Mouse (Mus musculus) mouse embryonic stem cell (cell line): Measurements from ENCODE around the gene Pik3r2.

Source experiments
- in situ Hi-C, 2 experiments: fragments of 300-500 bp; cut with MboI; formaldehyde crosslinking; loops; 1 replicate in 1 of 2; 3 replicates in 1 of 2; pipeline ENCODE4 v1.14.3; 2019 to 2020; ENCODE audit warnings: low sequenced_read_pairs in 2 of 2, low pct_unique_long_range_greater_than_20kb in 1 of 2, mixed read lengths in 1 of 2; ENCODE audit not compliant: unreplicated experiment in 1 of 2

The Pik3r2 gene

DNA sequence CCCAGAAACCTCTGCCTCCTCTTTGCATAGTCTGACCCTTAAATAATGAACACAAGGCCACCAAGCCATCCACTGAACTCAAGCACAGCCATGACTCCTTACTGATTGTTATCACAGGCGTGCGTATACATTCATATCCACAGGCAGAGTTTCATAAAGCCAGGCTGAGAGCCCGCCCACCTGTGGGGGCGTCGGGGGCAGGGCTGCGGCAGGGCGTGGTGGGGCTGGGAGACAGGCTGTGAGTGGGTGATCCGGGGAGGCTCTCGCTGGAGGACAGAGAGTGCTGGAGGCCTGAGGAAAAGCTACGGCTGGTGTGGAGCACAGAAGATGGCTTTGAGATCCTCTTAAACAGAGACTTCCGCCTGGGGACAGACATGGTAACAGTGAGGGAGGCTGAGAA lies 3.6 kb upstream of the Pik3r2 start:
- in situ Hi-C loops: no loop called here

DNA sequence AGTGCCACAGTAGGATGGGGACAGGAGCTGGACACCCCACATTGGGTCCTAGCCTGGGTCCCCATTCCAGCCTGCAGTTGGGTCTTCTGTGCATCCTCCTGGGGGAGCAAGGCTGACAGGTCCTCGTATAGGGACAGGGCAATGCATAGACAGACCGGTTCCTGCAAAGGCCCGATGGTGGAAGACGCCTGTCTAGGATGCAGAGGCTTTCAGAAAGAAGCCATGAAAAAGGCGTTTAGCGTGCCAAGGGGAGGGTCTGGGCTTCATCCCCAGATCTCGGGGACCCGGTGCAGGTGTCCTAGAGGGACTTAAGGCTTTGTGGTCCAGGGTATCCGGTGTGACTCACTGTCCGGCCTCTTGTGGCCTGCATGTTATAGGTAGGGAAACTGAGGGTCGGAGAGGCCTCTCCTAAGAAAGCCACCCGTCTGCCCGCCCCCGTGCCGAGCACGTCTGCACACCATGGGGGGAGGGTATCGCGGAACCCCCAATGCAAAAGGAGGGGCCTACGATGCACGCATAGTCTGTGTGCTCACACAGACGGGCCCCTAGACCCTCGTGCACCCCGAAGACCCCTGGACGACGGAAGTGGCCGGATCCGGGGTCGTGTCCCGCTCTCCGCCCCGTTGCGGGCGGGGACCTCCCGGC lies 540 bp downstream of the Pik3r2 start:
- in situ Hi-C loops: no loop called here

DNA sequence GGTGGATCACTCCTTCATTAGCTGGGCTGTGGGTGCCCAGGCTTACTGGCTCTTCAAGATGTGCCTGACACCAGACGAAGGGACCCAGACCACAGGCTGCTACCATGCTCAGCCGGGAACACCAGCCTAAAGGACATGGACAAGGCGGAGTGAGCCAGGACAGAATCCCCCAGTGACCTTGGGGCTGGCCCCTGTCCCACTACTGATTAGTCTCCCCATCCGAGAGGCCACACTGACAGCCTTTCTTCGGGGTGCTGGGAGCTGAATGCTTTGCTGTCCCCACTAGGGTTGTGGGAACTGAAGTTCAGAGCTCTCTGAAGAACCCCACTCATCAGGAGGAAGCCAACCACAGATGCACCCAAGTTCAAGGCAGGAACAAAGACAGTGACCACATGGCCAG lies 1.3 kb downstream of the Pik3r2 start:
- in situ Hi-C loops: no loop called here

DNA sequence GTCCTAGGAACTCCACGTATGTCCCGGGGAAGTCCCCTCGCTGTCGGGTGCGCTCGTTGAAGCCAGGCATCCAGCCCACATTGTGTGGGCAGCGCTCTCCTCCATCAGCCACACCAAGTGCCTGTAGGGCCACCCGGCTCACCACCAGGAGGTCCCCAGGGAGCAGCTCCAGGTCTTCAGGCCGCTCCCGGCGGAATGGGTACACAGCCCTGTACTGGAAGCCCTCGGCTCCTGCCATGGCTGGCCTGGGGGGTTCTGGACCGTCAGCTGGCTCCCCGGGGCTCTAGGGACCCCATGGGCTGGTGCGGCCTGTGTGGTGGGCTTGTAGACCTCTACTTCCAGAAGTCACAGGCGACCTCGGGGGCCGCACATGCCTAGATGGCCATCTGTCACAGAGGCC lies 1.8 kb downstream of the Pik3r2 start:
- in situ Hi-C loops: no loop called here

DNA sequence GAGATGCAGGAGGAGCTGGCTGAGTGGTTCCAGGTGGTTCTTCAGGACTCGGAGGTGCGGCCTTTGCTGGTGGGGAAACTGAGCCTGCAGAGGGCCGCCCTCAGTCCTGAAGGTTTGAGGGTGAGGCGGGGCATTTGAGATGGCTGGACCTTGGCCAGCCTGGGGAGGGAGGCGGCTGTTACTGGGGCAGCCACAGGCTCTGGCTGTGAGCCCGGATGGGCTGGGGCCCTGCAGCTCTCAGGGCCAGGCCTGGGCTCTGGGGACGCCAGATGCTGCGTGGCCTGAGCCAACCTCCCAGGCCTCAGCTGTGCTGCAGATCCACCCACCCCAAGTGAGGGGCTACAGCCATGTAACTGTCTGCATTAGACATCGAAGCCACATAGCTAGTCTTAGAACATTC lies 2.7 kb downstream of the Pik3r2 start:
- in situ Hi-C loops: no loop called here

DNA sequence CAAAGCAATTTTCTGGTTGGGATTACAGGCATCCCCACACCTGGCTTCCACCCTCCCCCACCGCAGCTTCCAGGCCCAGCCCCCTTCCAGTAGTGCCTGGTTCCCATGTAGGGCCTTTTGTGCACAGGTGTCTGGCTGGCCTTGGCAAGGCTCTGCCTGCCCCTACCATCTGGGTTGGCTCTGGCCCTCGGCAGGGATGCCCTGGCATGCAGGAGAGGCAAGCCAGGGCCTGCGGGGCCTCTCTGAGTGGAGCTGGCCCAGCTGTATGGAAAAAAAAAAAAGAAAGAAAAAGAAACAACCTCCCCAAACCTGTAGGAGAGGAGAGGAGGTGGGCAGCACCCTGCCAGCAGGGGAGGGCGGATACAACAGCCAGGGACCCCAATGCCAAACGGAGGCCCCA lies 3.1 kb downstream of the Pik3r2 start:
- in situ Hi-C loops: no loop called here

DNA sequence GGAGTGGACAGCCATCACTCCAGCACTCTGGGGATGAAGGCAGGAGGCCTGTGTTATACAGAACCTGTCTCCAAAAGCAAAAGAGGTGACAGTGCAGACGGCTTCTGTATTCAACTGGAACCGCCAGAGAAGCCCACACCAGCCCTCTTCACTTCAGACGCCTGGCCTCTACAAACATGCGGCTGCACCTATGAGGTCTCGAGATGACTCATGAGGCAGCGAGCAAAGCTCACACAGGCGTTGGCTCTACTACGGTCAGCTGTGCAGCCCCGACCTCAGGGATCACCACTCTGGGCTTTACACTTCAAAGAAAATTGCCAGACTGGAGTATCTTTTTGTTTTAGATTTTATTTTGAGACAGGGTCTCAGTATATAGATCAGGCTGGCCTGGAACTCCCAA lies 3.6 kb downstream of the Pik3r2 start:
- in situ Hi-C loops: no loop called here

DNA sequence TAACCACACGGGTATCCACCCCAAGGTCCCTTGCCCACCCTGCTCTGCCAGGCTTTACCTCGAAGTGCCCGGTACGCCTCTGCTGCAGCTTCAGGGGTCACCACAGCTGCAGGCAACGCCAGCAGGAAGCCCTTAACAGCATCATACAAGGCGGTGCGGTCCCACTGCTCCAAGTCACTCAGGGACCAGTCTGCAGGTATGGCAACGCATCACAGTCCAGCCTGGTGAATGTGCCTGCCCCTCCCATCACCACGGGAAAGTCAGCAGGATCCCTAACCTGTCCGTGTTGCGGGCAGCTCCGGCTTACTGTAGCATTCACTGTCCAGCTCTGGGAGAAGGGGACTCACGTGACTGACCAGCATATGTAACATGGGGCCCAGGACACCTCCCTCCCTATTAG lies 4.4 kb downstream of the Pik3r2 start:
- in situ Hi-C loops: no loop called here

DNA sequence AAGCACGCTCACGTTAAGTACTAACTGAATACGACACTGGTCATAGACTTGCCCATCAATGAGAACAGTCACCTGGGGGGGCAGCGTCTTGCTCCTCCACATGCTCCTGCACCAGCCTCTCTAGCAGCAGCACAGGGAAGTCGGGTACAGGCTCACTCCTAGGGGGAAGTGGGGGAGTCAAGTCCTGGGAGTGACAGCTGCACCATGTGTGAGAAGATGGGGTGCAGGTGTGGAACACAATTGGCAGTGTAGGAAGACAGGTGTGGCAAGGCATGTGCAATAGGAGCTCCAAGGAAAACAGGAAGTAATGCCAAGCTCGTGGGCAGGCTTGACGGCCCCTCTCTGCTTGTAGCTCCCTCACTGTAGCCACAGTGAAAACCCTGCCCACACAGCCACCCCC lies 5.3 kb downstream of the Pik3r2 start:
- in situ Hi-C loops: no loop called here

DNA sequence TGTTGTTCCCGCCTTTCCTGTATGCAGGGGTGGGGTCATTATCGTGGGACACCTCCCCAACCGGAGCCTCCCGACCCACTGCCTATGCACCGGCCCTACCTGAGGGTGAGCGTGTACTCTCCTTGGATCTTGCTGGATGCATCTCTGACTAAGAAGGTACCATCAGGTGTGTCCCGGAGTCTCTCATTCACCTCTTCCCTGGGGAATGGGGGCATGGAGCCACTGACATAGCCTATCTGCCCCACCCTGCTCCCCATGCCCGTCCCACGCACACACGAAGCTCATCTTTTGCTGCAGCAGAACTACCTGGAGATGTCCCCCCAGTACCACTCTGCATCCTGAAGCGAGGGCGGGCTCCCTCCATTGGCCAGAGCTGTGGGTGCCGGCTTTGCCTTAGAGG lies 5.8 kb downstream of the Pik3r2 start:
- in situ Hi-C loops: no loop called here

DNA sequence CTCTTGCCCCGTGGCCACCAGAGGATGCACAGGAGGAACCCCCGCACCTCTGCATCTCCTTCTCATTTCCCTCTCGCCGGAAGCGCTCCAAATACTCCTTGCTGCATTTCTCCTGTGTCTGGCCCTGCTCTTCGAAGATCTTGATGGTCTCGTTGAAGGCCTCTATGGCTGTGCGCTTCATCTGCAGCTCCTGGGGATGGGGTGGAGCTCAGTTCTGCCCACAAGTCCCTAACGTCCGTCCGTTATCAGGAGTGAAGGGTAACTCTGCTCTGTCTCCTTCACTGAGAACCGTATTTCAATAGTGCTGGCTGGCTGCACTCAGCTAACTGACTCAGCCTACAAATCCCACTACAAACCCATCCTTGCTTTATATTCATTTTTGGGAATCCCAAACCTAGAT lies 6.7 kb downstream of the Pik3r2 start:
- in situ Hi-C loops: no loop called here

DNA sequence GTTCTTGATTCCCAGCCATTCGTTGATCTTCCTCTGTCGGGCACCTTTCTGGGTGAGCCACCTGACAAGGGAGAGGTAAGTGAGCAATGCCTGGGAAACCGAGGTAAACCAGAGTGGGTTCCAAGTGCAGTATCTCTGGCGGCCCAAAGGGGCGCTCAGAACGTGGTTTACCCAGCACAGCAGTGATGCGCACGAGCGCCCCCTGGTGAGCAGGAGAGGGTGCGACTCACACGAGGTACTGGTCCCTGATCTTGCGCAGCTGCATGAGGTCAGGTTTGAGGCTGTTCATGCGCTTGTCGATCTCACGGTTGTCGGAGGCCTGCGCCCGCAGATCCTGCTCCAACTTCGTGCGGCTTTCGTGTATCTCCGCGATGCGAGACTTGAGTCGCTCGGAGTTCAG lies 7.2 kb downstream of the Pik3r2 start:
- in situ Hi-C loops: no loop called here

DNA sequence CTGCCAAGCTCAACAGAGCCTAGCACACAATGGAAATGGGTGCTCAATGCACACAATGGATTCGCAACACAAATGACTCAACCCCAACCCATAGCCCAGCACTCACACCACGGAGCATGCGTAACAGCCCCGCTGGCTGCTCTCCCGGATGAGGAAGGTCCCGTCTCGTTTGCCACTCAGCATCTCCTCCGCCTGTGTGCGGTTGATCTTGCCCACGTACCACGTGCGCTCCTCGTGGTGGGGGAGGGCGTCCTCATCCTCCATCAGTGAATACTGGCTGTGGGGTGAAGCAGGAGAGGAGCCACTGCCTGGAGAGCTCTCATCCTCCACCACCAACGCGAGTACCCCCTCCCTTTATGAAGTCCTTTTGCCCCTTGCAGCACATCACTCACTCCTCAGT lies 7.6 kb downstream of the Pik3r2 start:
- in situ Hi-C loops: no loop called here

DNA sequence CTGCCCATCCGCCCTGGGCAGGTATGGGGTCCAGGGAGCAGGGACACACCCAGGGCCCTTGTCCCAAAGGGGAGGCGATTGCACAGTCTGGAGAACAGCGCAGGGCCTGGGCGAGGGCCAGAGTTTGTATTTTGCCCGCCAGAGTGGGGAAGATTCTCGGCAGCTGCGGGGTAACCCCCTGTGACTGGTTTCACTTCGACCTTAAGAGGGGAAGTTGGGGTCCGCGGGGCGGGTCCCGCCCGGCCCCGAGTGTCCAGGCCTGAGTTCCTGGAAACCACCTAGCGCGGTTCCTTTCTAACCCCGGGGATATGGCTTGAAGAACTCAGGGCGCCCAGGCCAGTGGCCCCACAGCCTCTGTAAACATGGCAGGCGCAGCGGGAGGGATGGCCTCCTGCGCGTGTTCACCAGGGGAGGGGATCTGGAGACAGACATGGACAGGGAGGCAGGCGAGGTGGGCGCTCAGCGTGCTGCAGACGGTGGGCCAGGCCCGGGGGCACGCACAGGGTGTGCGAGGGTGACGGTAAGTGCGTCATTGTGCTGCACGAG lies 8.2 kb downstream of the Pik3r2 start:
- in situ Hi-C loops: no loop called here

DNA sequence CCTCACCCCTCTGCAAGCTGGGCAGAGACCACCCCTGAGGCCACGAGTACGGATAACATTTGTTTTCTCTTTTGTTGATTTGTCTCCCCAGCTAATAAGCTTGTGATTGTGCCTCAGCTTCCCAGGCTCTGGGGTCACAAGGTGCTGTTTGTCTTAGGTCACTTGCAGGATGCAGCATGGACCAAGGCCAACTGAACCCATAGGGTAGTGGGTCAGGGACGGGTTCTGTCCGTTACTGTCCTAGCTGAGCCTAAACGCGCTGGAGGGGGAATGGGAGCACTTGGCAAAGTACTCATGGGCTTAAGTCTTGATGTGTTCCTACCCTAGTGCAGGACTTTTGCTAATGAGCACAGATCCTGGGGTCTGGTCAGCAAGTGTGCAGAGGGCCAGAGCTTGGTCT lies 9.0 kb downstream of the Pik3r2 start:
- in situ Hi-C loops: no loop called here

DNA sequence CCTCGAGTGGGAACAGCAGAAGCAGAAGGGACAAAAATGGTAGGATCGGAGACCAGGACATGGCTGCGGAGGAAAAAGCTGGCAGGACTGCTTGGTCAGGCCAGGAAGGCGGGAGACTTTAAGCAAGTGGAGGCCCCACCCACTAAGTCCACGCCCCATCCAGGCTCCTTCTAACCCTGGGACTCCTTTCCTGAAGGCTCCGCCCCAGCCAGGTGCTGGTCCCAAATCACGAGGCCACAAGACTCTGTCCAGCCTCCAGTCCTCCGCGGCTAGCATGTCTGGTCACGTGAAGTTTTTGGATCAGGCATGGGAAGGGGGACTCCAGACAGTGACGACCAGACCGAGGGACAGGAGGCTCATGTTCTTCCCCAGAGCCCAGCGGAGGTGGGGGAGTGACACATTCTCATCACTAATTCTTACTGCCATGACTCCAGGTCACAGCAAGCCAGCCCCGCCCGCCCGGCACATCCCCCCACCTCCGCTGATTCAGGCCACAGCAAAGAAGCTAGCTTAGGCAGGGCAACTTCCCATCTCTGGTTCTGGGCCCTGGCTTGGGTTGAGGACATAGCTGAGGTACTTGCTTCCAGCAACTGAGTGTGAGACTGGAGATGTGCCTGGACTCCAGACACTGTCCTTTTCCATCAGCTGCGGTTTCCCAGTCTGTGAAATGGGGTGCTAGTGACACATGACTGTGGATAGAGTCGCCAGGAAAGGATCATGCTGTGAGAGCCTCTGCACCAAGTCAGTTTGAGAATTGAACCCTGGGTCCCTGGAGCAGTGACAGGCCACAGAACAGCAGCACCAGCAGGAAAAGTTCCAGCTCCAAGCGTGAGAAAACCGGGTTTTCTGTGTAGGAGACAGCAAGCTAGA lies 9.7 kb downstream of the Pik3r2 start:
- in situ Hi-C loops: no loop called here

DNA sequence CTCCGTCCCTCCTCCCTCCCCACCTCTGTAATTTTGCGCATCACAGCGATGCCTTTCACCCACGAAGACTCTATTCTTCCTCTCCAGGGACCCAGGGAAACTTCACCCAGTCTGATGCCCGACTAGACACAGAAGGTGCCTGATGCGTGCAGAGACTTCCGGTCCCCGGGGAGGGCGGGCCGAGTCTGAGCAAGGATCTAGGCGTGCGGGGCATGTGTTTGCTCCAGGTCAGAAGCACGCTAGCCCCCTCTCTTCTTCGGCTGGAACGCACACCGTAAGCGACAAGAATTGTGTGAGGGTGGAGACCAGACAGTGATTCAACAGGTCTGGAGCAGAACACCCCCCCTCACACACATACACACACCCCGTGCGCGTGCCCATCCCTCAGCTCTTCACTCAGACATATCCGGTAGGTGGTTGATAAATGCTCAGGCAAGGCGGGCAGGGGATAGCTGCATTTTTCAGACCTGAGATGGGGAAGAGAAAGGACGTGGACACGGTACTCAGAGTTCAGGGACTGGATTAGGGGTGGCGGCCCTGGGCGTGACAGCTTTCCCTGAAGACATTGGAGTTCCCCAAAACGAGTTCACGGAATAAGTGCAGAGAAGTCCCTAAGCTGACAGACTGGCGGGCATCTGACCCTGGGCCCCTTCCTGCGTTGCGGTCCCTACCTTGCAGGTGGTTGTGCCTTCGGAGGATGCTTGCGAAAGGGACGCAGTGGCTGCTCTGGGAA lies 10.5 kb downstream of the Pik3r2 start:
- in situ Hi-C loops: no loop called here

DNA sequence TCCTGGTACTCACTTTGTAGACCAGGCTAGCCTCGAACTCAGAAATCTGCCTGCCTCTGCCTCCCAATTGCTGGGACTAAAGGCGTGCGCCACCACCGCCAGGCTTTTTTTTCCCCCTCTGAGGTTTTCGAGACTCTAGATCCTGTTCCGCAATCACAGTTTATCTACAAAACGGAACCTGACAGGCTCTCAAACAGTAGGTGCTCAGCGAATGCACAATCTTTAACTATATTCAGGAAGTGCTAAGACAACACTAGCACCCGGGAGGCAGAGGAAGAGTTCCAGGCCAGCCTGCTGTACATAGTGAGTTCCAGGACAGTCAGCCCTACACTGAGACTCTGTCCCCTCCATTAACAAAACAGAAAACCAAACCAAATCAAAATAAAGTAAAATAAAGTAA lies 11.2 kb downstream of the Pik3r2 start:
- in situ Hi-C loops: no loop called here

DNA sequence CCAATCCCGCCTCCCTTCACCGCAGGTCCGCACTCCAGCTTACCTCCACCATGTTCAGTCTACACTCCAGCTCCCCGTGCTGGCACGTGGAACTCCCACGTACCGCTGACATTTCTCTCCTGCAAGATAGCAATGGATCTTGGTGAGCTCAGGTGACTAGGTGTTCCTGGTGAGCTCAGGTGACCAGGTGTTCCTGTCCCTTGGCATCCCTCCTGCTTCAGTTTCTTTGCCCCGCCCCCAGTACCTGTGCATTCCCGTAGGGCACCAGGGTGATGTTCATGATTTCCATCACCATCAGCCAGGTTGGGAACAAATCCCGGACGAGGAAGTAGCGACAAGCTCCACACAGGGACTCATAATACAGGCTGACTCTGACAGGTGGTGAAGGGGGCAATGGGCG lies 11.8 kb downstream of the Pik3r2 start:
- in situ Hi-C loops: loop anchor here in 1 of 2 experiments (5.0 kb wide), 1 partner anchor 47 kb away; the partner anchor contains the start of gene Gm3336
